Mouse (Mus musculus) limb, embryonic 14.5 days (tissue): ENCODE results near the gene Six4. TPM values are rescaled to one million over a fixed set of nuclear protein-coding genes. Genes with fewer than 3 reads are reported as not detected.
"Not testable (repeated sequence)": the region's sequence is repeated elsewhere in the genome, so short reads cannot be mapped to it uniquely, and the experiment has no call there.

Experiments
- ATAC-seq: fragments of 200-750 bp; cut with Nextera tagmentation; 2 replicates; pipeline ENCODE4 v1.8.0; 2017; ENCODE audit warnings: low read depth, moderate number of reproducible peaks, moderate TSS enrichment; ENCODE audit not compliant: low FRiP score
- DNase-seq: peaks from one replicate; pipeline ENCODE4 v3.0.0-alpha.2; 2015; ENCODE audit warnings: low spot score
- H3K27ac ChIP-seq: fragments of 300-500 bp; sonication (generic); replicated peaks from 2 replicates; pipeline ENCODE4 v1.5.1; 2014; ENCODE audit warnings: low read depth, mild to moderate bottlenecking, low read length, moderate library complexity, mixed read lengths
- H3K27me3 ChIP-seq: fragments of 300-500 bp; sonication (generic); 2 replicates; pipeline ENCODE4 v1.6.1; 2014; ENCODE audit warnings: low read length, mixed read lengths; ENCODE audit not compliant: control insufficient read depth, insufficient read depth
- H3K36me3 ChIP-seq: fragments of 300-500 bp; sonication (generic); 2 replicates; pipeline ENCODE4 v1.6.1; 2014; ENCODE audit warnings: mild to moderate bottlenecking, low read length, moderate library complexity, mixed read lengths; ENCODE audit not compliant: control insufficient read depth, insufficient read depth
- H3K4me1 ChIP-seq: fragments of 300-500 bp; sonication (generic); 2 replicates; pipeline ENCODE4 v1.6.1; 2014; ENCODE audit warnings: antibody characterized with exemption, low read length, mixed read lengths; ENCODE audit not compliant: control insufficient read depth, insufficient read depth
- H3K4me2 ChIP-seq: fragments of 300-500 bp; sonication (generic); replicated peaks from 2 replicates; pipeline ENCODE4 v1.6.1; 2014; ENCODE audit warnings: low read depth, mild to moderate bottlenecking, low read length, moderate library complexity; ENCODE audit not compliant: severe bottlenecking
- H3K4me3 ChIP-seq: fragments of 300-500 bp; sonication (generic); replicated peaks from 2 replicates; pipeline ENCODE4 v1.5.1; 2014; ENCODE audit warnings: low read length
- H3K9ac ChIP-seq: fragments of 300-500 bp; sonication (generic); 2 replicates; pipeline ENCODE4 v1.6.1; 2014; ENCODE audit warnings: mild to moderate bottlenecking, low read depth, low read length, moderate library complexity; ENCODE audit not compliant: severe bottlenecking
- H3K9me3 ChIP-seq: fragments of 300-500 bp; sonication (generic); 2 replicates; pipeline ENCODE4 v1.6.1; 2016; ENCODE audit warnings: low read length; ENCODE audit not compliant: control insufficient read depth
- POLR2A ChIP-seq: fragments of 200-500 bp; IDR thresholded peaks from 2 replicates; pipeline ENCODE4 v1.8.0; 2012; ENCODE audit warnings: inconsistent platforms, mild to moderate bottlenecking, moderate library complexity, borderline replicate concordance; ENCODE audit not compliant: insufficient read depth, insufficient read length; ENCODE audit errors: extremely low read depth
- WGBS: fragments of 180-500 bp; shearing (Covaris S2); extraction: QIAGEN DNeasy Blood & Tissue Kit; methylation state at CpG from one replicate; pipeline ENCODE4 v1.1.7; 2014; 5-methylcytosine and 5-hydroxymethylcytosine counted together
- polyA plus RNA-seq, 2 experiments: library from polyadenylated mRNA; depleted of rRNA in 1 of 2; stranded (reverse) in 1 of 2; unstranded in 1 of 2; fragments of >200 nt; fragmentation: Nextera tagmentation in 1 of 2; extraction: Ambion mirVana in 1 of 2; gene quantifications; 2 replicates each; pipeline versions ENCODE4 v1.2.1 to v1.2.3; 2012 to 2014

Gene Six4
- polyA plus RNA-seq, 2 experiments, result 6.6 TPM

GRCm38 (mm10) chr12:73111561-73112325, 1.5 kb downstream of the Six4 start:
- WGBS, result 2% methylated on average over 35 of the region's 44 CpGs
- Histone ChIP-seq H3K27me3 (no peaks in the 10 kb centered on the region), H3K36me3 (peaks cover 11% of the 10 kb centered on the region; the same call in 1 of the 2 replicates), H3K9me3 (no peaks in the 10 kb centered on the region), H3K4me3 (peak overlapping the region; percentile 81), H3K9ac (peak overlapping the region; percentile 85), H3K4me2 (peak overlapping the region; percentile 84), H3K27ac (peak overlapping the region; percentile 81), H3K4me1 (peaks cover 11% of the 10 kb centered on the region)
- 0 out of 2 replicates have a peak, but pooled peaks have one; percentile 6 for ATAC-seq
- TF ChIP-seq POLR2A, result no peak
- DNase-seq, result peak; percentile 40

- H3K9ac ChIP-seq, result peak overlapping the region; percentile 85
- no peak for TF ChIP-seq POLR2A
- no peaks in the 10 kb centered on the region for H3K9me3 ChIP-seq
- ATAC-seq (peak; percentile 54), DNase-seq (peak; percentile 62)
- peak overlapping the region; percentile 81 for H3K4me3 ChIP-seq
- peak overlapping the region; percentile 84 for H3K4me2 ChIP-seq
- no peaks in the 10 kb centered on the region for H3K27me3 ChIP-seq
- H3K36me3 ChIP-seq, result peaks cover 18% of the 10 kb centered on the region
- peaks cover 11% of the 10 kb centered on the region for H3K4me1 ChIP-seq
- no peak overlapping the region for H3K27ac ChIP-seq
- 4% methylated on average over 21 of the region's 23 CpGs for WGBS
Measured at GRCm38 (mm10) chr12:73110431-73111111, 2.7 kb downstream of the Six4 start.

GRCm38 (mm10) chr12:73107821-73108220, 5.4 kb downstream of the Six4 start:
- H3K36me3 ChIP-seq, result peaks cover 36% of the 10 kb centered on the region
- no peak overlapping the region for H3K27ac ChIP-seq
- WGBS, result 73% methylated on average over 2 of the region's 2 CpGs
- no peak overlapping the region for H3K4me2 ChIP-seq
- peaks cover 11% of the 10 kb centered on the region for H3K4me1 ChIP-seq
- ATAC-seq (no peak), DNase-seq (no peak)
- TF ChIP-seq POLR2A, result no peak
- no peaks in the 10 kb centered on the region for H3K27me3 ChIP-seq
- no peak overlapping the region for H3K4me3 ChIP-seq
- peaks cover 6% of the 10 kb centered on the region for H3K9me3 ChIP-seq
- no peak overlapping the region for H3K9ac ChIP-seq

GRCm38 (mm10) chr12:73103713-73104112, 9.5 kb downstream of the Six4 start:
- H3K9ac ChIP-seq, result no peak overlapping the region
- 87% methylated on average over 12 of the region's 12 CpGs for WGBS
- H3K4me1 ChIP-seq, result no peaks in the 10 kb centered on the region
- H3K4me2 ChIP-seq, result no peak overlapping the region
- no peak for DNase-seq
- 0 out of 2 replicates have a peak, but pooled peaks have one; percentile 41 for ATAC-seq
- no peak for TF ChIP-seq POLR2A
- H3K27me3 ChIP-seq, result no peaks in the 10 kb centered on the region
- no peak overlapping the region for H3K27ac ChIP-seq
- no peak overlapping the region for H3K4me3 ChIP-seq
- peaks cover 6% of the 10 kb centered on the region for H3K9me3 ChIP-seq
- H3K36me3 ChIP-seq, result peaks cover 56% of the 10 kb centered on the region

- TF ChIP-seq POLR2A, result no peak
- no peaks in the 10 kb centered on the region for H3K4me1 ChIP-seq
- H3K9ac ChIP-seq, result no peak overlapping the region
- peak; percentile 7 for DNase-seq
- peaks cover 31% of the 10 kb centered on the region for H3K36me3 ChIP-seq
- no peak overlapping the region for H3K4me2 ChIP-seq
- no peak overlapping the region for H3K4me3 ChIP-seq
- no peaks in the 10 kb centered on the region for H3K27me3 ChIP-seq
- no peak overlapping the region for H3K27ac ChIP-seq
- 81% methylated on average over 4 of the region's 4 CpGs for WGBS
- peaks cover 3% of the 10 kb centered on the region for H3K9me3 ChIP-seq
- ATAC-seq, result no peak
Measured at GRCm38 (mm10) chr12:73098593-73098992, 14.7 kb downstream of the Six4 start.

GRCm38 (mm10) chr12:73096177-73096576, 17.1 kb downstream of the Six4 start:
- not testable (repeated sequence) for H3K4me1 ChIP-seq, H3K4me2 ChIP-seq, H3K9ac ChIP-seq, H3K36me3 ChIP-seq, ATAC-seq, H3K27ac ChIP-seq, DNase-seq, H3K27me3 ChIP-seq, H3K9me3 ChIP-seq, H3K4me3 ChIP-seq
- 91% methylated on average over 5 of the region's 5 CpGs for WGBS
